Mouse (Mus musculus) urinary bladder, postnatal 36 days (tissue): Measurements from ENCODE around the gene Icos.

Experiments
- DNase-seq, 2 experiments: peaks; one replicate each; pipeline ENCODE4 v3.0.0; 2022; ENCODE audit warnings: low spot score in 2 of 2, mixed read lengths in 1 of 2

Icos gene

DNA sequence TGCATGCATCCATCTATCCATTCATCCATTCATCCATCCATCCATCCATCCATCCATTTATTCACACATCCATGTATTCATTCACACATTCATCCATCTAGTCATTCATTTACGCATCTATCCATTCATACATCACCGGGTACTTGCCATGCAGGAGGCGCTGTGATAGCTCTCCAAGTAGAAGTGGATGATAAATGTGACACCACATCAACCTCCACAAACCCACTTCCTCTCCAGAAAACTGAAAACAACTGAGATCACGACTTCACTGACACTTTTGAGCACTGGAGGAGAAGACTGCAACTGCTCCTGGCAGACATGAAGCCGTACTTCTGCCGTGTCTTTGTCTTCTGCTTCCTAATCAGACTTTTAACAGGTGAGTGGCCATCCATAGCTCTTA lies at the start of gene Icos:
Icos (plus strand) TSS at position 287 of the 400 bp plus-strand sequence.
- DNase-seq, result no peak

DNA sequence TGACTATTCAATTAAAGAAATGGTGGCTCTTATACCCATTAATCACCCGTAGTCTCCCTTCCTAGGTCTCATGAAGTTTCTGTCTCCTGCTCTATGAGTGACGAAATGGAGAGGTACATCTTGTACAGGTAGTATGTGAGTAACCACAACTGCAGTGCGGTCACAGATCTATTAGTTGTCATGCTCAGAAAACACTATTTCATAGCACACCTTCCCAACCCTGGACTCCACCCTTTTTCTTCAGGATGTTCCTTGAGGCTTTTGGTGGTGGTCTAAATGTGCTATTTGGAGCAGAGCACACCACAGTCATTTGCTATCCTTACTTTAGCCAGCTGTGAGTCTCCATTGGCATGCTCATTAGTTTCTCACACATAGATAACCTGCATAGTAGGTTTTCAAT lies 48.7 kb upstream of the Icos start:
- DNase-seq, result no peak

DNA sequence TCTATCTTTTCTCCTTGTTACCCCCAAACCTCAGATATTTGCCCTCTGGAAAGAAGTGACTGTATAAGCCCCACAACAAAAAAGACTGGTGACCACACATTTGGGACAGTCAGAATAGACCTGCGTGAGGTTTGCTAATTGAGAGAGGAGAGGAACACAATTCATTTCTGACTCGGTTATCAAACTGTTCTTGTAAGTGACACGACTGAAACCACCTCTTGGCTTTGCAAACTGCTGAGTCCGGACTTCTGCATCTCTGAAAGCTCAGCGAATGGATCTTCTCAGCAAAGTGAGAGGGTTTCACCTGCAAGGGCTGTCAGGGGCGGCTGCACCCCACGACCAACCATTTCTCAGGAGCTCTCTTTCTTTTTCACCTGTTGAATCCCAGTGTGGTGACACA lies 47.3 kb upstream of the Icos start:
- no peak for DNase-seq

DNA sequence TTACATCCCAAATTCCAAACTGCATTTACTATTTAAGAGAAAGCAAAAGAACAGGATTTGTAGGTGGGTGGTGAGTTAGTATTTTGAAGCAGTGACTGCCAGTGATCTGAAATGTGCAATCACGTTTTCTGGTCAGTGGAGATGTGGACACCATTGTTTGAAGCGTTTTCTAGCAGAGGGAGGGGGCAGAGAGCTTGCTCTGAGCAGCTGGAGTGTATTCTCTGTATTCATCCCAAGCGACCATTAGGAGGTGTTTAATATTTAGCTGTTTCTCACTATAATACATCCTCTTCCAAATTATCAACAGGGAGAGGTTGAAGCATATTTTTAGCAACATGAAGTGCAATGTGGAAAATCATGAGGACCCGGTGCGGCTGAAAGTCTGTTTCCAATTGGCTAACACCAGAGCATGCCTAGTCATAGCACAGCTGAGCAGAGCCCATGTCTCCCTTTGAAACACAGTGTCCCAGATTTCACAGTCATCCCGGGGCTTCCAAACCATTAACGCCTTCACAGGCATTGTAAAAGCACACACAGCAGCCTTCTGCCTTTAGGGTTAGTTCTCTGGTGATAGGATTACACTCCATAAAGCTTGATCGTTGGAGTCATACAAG lies 41.7 kb upstream of the Icos start:
- DNase-seq, result no peak

DNA sequence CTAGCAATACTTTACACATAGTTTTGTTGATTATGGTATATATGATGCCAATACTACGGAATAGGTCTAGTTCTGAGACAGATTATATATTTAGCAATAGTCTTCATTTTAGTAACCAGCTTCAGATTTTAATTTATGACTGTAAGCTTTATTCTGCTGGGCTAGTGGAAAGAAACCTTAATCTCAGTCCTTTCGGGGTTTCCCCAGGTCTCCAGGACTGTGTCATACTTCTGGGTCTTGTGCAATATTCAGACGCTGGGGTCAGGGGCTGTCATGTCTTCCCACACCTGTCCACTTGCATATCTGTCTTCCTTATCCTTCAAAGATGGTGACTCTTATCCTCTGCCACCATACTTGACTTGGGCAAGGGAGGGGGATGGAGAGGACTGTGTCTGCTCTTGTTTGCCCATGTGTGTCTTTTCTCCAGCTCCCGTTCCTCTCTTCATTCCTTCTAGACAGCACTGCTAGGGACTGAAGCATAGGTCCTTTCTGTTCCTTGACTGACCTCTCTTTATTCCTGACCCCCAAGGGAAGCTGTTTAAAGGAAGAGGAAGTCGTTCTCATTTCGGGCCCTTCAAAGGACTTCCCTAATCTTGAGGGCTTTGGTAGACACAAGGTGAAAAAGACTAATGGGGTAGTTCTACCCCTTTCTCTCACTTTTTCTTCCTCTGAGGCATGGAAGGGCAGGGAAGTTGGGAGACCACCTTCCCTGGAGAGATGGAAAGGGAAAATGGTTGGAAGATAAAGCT lies 40.6 kb upstream of the Icos start:
- no peak for DNase-seq

DNA sequence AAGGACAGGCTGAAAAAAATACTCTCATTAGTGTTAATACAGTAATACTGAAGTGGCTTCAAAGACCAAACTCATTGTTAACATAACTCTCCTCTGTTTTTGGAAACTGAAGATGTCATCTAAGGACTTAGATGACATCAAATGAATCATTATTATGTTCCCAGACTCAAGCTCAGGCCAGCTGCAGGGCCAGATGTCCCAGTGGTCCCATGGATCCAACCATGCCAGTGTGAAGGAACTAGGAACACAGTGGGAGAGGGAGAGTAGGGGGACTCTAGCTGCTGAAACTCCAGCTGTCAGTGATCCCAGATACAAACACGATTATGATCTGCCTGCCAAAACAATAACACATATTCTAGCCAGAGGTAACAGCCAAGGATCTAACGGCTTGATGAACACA lies 39.5 kb upstream of the Icos start:
- no peak for DNase-seq

DNA sequence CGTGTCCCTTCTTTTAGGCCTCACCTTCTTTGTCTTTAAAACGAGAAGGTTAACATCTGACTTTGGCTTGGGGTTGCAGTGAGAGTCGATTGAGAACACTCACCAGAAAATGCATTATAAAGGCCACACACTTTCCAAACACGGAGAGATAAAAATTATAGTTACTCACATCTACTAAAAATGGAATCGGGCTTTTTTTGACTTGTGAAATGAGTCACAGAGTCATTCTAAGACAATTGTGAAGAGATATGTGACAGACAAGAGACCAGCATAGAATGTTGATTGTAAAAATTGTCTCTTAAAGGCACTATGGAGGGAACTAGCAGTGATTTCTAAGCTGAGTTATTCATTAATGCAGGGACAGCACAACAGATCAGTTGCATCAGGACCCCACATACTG lies 38.8 kb upstream of the Icos start:
- DNase-seq, result no peak

DNA sequence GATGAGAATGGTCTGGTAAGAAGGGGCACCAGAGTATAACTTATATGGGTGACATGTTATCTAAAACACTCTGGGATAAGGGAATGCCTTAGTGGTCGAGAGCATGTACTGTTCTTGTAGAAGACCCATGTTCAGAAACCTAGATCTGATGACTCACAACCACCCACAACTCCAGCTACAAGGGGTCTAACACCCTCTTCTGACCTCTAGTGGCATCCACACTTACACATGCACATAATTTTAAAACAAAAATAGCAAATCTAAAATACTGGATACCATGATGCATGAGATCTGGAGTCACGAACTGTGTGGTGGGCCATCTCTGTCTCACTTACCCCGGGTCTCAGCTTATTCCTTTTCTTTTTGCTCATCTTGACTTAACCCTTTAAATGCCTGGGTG lies 37.7 kb upstream of the Icos start:
- no peak for DNase-seq

DNA sequence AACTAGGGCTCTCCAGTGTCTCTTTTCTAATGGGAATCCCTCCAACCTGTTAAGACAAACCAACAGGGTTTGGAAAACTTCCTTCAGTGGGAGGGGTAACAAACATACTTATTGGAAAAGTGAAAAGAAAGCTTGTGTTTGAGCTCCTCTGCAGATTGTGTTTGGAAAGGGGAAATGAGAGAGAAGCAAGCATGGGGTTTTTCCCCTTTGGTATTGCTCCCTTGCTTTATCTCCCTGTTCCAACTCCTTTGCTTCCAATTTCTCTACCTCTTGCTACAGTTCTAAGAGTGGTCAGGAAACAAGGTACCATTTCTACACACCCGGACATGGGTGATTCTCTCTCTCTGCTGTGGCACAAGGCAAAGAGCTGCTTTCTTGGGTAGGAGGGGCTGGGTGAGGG lies 37.1 kb upstream of the Icos start:
- DNase-seq, result no peak

DNA sequence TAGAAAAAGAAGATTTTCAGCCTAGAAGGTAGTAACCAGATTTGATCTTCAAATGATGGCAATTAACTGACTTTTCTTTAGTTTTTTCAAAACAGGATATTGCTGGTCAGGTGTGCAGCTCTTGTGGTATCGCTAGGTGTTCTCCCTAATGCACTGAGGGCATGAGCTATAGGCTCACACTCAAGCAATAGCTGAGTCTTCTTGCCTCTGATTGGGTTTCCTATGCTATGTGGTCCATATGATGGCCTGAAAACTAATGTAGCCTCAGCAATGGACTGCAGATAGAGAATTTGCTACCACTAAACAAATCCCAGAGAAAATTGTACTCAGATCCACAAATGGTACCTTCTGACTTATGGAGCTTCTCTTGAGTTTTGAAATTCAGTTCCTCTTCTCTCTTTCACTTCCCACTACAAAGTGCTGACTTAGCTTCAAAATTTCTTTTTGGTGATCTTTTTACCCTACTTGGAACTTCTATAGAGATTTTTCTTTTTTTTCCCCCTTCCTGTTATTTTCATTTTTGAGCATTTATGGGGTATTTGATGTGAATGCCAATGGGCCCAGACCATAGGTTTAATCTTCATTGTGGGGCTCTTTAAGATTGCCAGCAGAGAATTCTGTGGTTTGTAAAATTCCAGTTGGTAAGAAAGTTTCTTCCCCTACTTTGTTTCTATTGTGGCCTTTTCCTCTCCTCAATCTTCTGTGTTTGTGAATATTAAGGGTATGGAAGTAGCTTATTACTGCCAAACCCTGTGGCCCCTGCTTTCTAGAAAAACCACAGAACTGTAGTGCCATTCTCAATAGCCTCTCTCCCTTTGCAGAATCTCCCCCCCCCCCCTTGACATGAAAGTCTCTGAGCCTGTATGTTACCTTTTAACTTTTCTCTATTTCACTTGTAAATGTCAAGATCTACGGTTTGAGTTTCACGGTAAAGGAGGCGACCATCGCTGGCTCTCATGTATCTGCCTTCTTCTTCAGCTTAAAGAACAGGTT lies 36.4 kb upstream of the Icos start:
- DNase-seq, result no peak

DNA sequence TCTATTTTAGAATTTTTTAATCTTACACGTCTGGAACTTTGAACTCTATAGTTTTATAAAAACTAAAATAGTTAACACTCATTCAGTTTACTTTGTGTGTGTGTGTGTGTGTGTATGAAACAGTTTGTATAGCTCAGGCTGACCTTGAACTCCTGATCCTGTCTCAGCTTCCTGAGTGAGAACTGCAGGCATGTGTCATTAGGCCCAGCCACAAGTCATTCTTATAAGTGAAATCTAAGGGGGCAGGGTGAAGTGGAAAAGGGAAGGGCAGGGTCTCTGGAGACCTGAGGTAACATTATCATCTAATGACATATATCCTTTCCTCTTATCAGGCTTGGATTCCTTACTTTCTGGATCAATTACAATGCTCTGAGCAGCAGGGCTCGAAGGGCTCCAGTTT lies 34.8 kb upstream of the Icos start:
- DNase-seq, result no peak

DNA sequence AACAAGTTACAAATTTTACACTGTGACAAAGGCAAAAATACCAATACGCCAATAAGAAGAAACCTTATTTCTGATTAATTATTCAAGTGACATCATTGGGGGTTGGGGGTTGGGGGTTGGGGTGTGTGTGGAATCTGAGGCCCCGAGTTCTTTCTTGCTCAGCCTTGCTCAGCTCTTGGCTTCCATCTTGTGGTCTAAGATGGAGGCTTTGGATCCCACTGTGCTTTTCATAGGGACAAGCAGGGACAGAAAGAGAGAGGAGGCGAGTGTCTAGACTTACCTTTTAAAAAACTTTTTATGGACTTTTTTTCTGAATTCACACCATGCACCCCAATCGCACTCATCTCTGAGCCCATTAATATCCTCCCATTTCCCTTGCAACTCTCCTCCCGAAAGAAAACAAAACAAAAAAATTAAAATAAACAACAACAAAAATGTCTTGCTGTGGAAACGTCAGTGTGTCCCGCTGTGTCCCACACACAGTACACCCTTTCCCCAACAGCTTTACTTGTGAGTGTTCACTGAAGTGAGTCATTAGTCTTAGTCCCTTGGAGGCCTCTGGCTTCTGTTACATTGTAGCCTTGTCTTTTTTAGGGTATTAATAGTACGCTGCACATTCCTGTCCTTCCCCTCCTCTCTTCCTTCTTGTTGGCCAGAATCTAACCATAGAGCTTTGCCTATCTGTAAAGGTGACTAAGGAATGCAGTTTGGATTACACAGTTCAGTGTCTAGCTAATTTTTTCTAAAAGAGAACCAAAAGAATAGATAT lies 31.9 kb upstream of the Icos start:
- no peak for DNase-seq

DNA sequence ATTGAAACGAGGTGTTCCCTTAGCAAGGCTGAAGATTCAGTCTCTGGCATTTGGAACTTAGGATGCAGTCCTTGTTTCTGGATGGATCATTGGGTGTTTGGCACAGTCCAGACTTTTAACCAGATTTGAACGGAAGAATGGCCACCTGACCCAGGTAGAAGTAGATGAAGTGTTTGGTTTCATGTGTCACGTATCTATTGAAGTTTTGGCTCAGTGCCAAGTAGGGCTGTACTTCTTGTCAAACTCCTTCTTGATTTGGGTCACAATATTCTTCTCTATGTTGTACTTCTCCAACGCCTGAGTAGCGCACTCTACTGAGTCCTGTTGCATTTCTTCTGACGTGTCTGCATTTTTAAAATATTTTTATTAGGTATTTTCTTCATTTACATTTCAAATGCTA lies 29.6 kb upstream of the Icos start:
- no peak for DNase-seq

DNA sequence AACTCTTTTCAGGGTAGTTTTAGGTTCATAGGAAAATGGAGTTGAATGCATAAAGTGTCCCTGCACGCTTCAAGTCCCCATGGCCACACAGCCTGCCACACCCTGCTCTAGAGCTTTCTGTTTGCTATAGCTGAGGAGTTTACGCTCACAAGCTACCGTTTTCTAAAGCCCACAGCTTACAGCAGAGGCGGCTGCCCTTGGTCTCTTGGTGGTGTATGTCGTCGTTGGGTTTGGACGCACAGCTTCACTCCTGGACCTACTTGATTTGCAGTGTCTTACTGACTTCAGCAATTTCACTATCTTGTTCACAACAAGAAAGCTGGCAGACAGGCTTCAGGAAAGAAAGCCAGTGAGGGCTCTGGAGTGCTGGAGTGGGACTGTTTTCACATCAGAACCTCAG lies 24.8 kb upstream of the Icos start:
- DNase-seq, result no peak

DNA sequence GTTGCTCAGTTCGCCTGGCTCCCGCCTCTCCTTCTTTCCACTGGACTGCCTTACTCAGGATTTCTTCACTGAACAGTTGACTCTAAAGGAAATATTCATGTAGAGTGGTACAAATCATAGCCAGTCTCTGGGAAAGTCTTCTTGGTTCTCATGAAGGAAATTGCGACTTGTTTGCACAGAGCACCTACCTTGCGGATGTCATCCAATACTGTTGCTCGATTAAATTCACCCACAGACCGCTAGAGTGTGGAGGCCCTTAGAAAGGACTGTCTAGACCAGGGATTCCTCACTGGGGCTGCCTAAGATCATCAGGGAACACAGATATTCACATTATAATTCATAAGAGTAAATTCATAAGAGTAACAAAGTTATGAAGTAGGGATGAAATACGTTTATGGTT lies 24.0 kb upstream of the Icos start:
- DNase-seq, result no peak

DNA sequence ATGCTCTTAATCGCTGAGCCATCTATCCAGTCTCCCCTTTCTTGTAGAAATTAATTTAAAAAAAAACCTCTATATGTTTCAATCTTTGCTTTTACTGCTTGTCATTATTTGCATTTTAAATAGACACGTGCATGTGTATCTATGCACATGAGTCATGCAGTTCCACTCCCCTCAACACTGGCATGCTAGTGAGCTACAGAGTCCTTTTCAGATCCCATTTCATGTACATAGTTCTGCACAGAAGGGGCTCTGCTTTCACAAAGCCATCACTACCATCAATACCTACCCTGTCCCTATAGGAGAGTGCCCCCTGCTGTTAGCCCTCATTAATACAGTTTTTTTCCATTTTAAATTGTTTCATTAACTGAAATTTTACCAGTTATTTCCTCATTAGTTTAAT lies 23.0 kb upstream of the Icos start:
- no peak for DNase-seq

DNA sequence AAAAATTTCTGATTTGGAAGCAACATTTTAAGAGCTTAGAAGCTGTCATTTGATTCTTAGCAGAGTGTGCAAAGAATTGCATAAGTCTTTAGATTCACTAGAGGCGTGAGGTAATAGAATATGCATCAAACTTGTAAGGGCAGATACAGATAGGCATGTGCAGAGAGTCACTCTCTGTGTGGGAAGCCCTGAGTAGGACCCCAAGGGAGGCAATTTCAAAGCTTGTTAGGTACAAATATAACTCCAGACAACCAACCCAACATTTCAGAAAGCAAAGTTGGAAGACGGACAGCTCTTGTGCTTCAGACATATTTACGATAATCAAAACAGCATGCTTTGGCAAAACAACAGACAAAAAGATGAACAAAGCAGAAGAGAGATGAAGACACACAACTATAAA lies 22.5 kb upstream of the Icos start:
- no peak for DNase-seq

DNA sequence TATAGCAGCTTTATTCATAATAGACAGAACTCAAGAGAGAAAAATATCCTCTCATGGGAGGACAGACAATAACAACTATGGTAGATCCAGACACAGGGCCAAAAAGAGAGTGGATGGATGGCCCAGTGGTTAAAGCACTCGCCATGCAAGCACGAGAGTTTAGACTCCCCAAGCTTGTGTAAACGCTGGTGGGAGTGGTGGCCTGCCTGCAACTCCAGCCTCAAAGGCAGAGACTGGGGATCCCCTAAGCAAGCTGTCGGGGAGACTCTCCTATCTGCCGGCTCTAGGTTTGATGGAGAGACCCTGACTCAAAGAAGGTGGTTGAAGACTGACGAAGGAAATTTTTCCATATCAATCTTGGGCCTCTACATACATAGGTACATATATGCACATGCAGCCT lies 21.5 kb upstream of the Icos start:
- DNase-seq, result no peak

DNA sequence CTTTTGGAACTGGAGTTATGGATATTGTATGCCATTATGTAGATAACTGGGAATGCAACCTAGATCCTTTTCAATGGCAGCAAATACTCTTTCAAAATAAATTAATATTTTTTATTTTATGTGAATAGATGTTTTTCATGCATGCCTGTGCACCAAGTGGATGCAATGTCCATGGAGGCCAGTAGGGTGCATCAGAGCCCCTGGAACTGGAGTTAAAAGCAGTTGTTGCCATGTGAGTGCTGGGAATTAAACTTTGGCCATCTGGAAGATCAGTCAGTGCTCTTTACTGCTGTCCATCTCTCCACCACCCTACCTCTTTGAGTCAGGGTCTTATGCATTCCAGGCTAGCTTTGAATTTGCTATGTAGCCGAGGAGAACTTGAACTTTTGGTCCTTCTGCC lies 19.4 kb upstream of the Icos start:
- DNase-seq, result no peak

DNA sequence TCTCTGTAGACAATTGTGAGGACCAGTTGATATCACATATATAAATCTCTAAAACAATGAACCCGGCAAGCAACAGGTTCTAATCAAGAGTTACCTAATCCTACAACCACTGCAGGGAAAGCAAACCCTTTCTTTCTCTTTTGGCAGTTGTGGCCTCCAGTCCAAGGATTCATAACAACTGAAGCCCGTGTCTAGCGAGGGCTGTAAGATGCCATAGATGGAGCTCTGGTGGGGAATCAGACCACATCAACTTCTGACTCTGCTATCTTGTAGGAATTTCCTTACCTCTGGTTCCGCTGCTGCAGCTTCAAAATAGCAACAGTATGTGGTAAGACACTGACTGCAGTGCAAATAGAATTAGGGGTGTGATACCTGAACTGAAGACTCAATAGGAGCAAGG lies 18.5 kb upstream of the Icos start:
- DNase-seq, result no peak

DNA sequence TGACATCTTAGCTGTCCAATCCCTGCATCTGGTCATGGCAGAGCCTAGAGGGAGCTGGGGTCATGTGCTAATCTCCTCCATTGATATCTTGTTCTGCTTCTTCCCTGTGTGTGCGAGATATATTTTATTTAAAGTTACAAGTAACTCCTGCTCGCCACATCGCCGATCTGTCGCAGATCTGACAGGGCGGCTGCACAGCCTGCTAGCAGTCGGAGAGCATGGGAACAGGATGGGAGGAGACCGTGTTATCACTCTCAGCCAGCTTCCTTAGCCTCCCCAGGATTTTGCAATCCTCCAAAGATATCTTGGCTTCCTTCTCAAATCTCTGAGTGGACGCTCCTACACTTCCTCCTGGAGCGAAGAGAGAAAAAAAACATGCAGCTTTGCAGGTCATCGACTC lies 17.3 kb upstream of the Icos start:
- peak in 1 of 2 experiments; percentile 43 for DNase-seq

DNA sequence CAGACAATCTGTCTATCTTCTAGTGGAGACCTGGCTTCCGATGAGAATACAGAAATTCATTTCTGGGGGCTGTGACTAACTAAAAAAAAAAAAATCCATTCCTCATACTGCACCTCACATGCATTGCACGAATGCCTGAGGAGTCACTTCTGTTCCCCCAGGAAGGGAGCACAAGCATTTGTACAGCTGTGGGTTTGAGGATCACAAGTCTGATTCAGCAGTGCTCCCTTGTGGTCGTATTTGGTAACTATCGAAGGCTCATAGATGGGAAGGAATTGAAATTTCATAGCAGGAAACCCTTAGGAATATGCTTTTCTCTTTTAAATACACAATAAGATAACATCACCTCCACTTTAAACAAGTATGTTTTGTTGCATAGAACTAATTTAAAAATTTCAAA lies 16.6 kb upstream of the Icos start:
- DNase-seq, result peak; percentile 35 to 44
